Mouse (Mus musculus): Measurements from ENCODE around the gene Pla2g7.

The Pla2g7 gene

GRCm38 (mm10) chr17:43581012-43581467 is 13.1 kb downstream of the Pla2g7 start:
- peak; percentile 3 for DNase-seq

GRCm38 (mm10) chr17:43584771-43585170 is 16.9 kb downstream of the Pla2g7 start:
- DNase-seq, result no peak

- DNase-seq, result no peak
These were observed 19.4 kb downstream of the Pla2g7 start for GRCm38 (mm10) chr17:43587278-43587677.

GRCm38 (mm10) chr17:43589750-43590149 is 21.9 kb downstream of the Pla2g7 start:
- DNase-seq, result no peak

- no peak for DNase-seq
These were observed 22.6 kb downstream of the Pla2g7 start for GRCm38 (mm10) chr17:43590531-43590930.

- no peak for DNase-seq
These were observed 24.7 kb downstream of the Pla2g7 start for GRCm38 (mm10) chr17:43592296-43593291.

GRCm38 (mm10) chr17:43597742-43598141 is 29.8 kb downstream of the Pla2g7 start:
- no peak for DNase-seq

- DNase-seq, result no peak
These were observed 30.8 kb downstream of the Pla2g7 start for GRCm38 (mm10) chr17:43598706-43599105.

- DNase-seq, result peak; percentile 73
These were observed 38.8 kb downstream of the Pla2g7 start for GRCm38 (mm10) chr17:43606704-43607103.

GRCm38 (mm10) chr17:43611586-43611985 is 43.7 kb downstream of the Pla2g7 start:
- DNase-seq, result peak; percentile 76

GRCm38 (mm10) chr17:43612221-43612620 is 44.3 kb downstream of the Pla2g7 start:
- DNase-seq, result no peak

- DNase-seq, result no peak
These were observed 51.3 kb downstream of the Pla2g7 start for GRCm38 (mm10) chr17:43619156-43619555.

- no peak for DNase-seq
These were observed 54.2 kb downstream of the Pla2g7 start for GRCm38 (mm10) chr17:43622076-43622475.

- DNase-seq, result no peak
These were observed 60.3 kb downstream of the Pla2g7 start for GRCm38 (mm10) chr17:43628246-43628645.

- DNase-seq, result no peak
These were observed 61.2 kb downstream of the Pla2g7 start for GRCm38 (mm10) chr17:43629026-43629495.

GRCm38 (mm10) chr17:43629496-43630426 is 61.9 kb downstream of the Pla2g7 start, which contains the start of gene Tdrd6:
TSS of gene Tdrd6 (minus strand) at chr17:43630299.
- peak; percentile 46 for DNase-seq

- peak; percentile 8 for DNase-seq
These were observed 62.5 kb downstream of the Pla2g7 start for GRCm38 (mm10) chr17:43630427-43630760.

GRCm38 (mm10) chr17:43637146-43637545 is 69.2 kb downstream of the Pla2g7 start:
- no peak for DNase-seq

- DNase-seq, result no peak
These were observed 72.9 kb downstream of the Pla2g7 start for GRCm38 (mm10) chr17:43640825-43641224.

- no peak for DNase-seq
These were observed 75.3 kb downstream of the Pla2g7 start for GRCm38 (mm10) chr17:43643191-43643590.

GRCm38 (mm10) chr17:43644375-43644774 is 76.5 kb downstream of the Pla2g7 start:
- DNase-seq, result no peak

GRCm38 (mm10) chr17:43645136-43645535 is 77.2 kb downstream of the Pla2g7 start:
- no peak for DNase-seq

GRCm38 (mm10) chr17:43646925-43647324 is 79.0 kb downstream of the Pla2g7 start:
- no peak for DNase-seq
